Mouse (Mus musculus) lung, adult 2 months (tissue): ENCODE data around the gene Dock9.

ENCODE experiments used
- CTCF ChIP-seq: fragments of 200-500 bp; IDR thresholded peaks from 2 replicates; pipeline ENCODE4 v1.5.1; 2011; ENCODE audit warnings: mild to moderate bottlenecking, low read length, control low read depth; ENCODE audit not compliant: insufficient read depth
- POLR2A ChIP-seq: fragments of 200-500 bp; IDR thresholded peaks from 2 replicates; pipeline ENCODE4 v1.6.1; 2011; ENCODE audit warnings: low read depth, mild to moderate bottlenecking, control low read depth, low read length, borderline replicate concordance; ENCODE audit errors: extremely low read depth

- no peak for TF ChIP-seq CTCF
- no peak for TF ChIP-seq POLR2A
Measured at GRCm38 (mm10) chr14:121788451-121788850, 9.2 kb downstream of the Dock9 start.
